Mouse (Mus musculus): ENCODE results near the gene Haus5.

- no peak for TF ChIP-seq CTCF (IDR thresholded peaks at IDR 0.05; ENCODE audit: control insufficient read depth, insufficient read depth, insufficient read length)
- TF ChIP-seq MAX (IDR thresholded peaks at IDR 0.05) = no peak
- no peak for TF ChIP-seq USF1 (IDR thresholded peaks at IDR 0.05; ENCODE audit: low read depth)
Observed at GRCm38 (mm10) chr7:30671480-30671879, 6.7 kb upstream of the Haus5 start, which contains the start of gene Pmis2.

Measured in C2C12 (cell line).